Mouse (Mus musculus) liver, postnatal 0 days (tissue): ENCODE results near the gene Bbs7.

Experiments used
- CTCF ChIP-seq: sonication (generic); IDR thresholded peaks from 2 replicates; pipeline ENCODE4 v1.5.1; 2016; ENCODE audit warnings: antibody characterized with exemption, low read depth
- EP300 ChIP-seq: IDR thresholded peaks from 2 replicates; pipeline ENCODE4 v1.6.1; 2016; ENCODE audit warnings: antibody characterized with exemption, low read depth, mild to moderate bottlenecking

DNA sequence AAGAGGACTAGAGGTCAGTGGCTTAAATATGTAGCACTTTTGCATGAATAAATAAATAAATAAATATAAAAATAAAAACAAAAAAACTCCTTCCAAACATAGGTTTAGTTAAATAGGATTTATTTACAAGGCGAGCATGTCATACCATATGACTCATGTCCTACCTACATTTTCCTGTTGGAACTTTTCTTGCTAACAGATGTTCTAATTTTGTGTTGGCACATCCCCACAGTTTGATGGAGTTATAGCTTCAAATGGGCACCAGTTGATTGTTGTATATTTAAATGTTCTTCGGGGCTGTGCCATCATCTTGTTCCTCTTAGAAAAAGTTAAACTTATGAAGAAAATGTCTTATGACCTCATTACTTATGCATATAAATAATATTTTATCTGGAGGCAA is 71.9 kb downstream of the Bbs7 start:
- no peak for TF ChIP-seq EP300
- TF ChIP-seq CTCF = no peak
